Mouse (Mus musculus): Measurements from ENCODE around the gene Ccsap. TPM values are rescaled to one million over a fixed set of nuclear protein-coding genes. Genes with fewer than 3 reads are reported as not detected.

Ccsap gene
- total and polyA plus RNA-seq, 3 experiments, result 5.0 to 6.2 (median 5.4) TPM

DNA sequence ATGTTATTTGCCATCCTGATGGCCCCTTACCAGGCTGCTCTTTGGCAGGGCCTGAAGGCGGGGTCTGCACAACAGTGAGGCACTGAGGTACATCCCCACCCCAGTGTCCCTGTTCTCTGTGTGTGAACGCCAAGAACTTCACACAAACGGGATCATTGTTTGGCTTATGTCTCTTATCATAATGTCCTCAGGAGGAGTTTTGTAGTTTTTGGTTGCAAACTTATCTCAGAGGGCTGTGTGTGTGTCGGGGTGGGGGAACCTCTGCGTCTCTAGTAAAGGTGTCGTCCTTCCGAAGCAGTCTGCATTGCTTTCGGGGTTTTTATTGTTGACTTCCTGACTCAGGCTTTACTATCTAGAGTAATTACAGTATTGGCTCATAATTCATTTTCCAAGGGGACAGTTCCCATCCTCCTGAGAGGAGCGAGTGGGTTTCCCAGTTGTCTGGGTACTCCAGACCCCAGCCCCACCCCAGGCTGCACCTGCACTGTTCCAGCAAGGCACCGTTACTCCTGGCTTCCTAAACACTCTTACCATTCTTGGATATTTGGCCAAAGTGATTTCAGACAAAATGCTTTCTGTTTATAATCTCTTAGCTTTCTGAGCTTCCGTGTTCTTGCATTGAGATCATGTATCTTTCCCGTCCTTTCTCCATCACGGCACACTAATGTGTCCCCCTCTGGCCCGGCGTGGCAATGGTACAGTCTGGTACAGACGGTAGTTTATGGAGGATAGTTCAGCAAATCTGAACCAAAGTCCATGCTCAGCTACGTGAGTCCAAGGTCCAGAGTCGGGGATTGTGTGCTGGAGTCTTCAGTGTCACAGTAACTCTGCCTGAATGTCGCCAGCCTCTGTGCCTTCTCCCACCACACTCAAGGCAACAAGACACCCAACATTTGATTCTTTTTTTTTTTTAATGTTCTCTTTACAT is 40.1 kb downstream of the Ccsap start:
- TF ChIP-seq ELF1 (IDR thresholded peaks at IDR 0.05; ENCODE audit: low read depth, low read length), result no peak
- TF ChIP-seq CTCF (conservative IDR thresholded peaks at IDR 0.05 in 1 of 2, IDR thresholded peaks at IDR 0.05 in 1 of 2; ENCODE audit: low read depth in 2 of 2, low read length in 2 of 2), result no peak
- no peak for TF ChIP-seq GABPA (IDR thresholded peaks at IDR 0.05; ENCODE audit: insufficient replicate concordance, low read depth, low read length)
- TF ChIP-seq CHD1 (IDR thresholded peaks at IDR 0.05; ENCODE audit: low read depth, low read length), result no peak
- no peak overlapping the region for H3K27ac ChIP-seq (ENCODE audit: insufficient read depth, low read depth)
- no peaks in the 10 kb centered on the region for H3K4me1 ChIP-seq (ENCODE audit: control insufficient read depth in 1 of 2, insufficient read depth in 2 of 2)
- no peak overlapping the region for H3K9ac ChIP-seq (ENCODE audit: insufficient read depth, low read depth)
- H3K27me3 ChIP-seq (replicated peaks), result peaks cover 22% of the 10 kb centered on the region
- in situ Hi-C loops (cut with MboI; ENCODE audit: low pct_ligation_motif_present, low pct_unique_long_range_greater_than_20kb, low sequenced_read_pairs), result no loop called here
- dilution Hi-C loops (cut with MboI; ENCODE audit: extremely low pct_ligation_motif_present, extremely low pct_unique_long_range_greater_than_20kb, low sequenced_read_pairs), result no loop called here
- H3K79me2 ChIP-seq (replicated peaks; ENCODE audit: control insufficient read depth, extremely low read depth, insufficient read depth, poor library complexity, severe bottlenecking), result no peaks in the 10 kb centered on the region
- no peak overlapping the region for H3K4me2 ChIP-seq (ENCODE audit: insufficient read depth, low read depth, poor library complexity, severe bottlenecking)
- no peak for DNase-seq (ENCODE audit: extremely low read depth)
- peaks cover 12% of the 10 kb centered on the region for H3K9me3 ChIP-seq (replicated peaks; ENCODE audit: low read length)
- no peaks in the 10 kb centered on the region for H3K36me3 ChIP-seq (replicated peaks in 1 of 2; ENCODE audit: control insufficient read depth in 1 of 2, insufficient read depth in 1 of 2, low read length in 1 of 2)
- no peak overlapping the region for H3K4me3 ChIP-seq (replicated peaks in 1 of 3; ENCODE audit: low read depth in 2 of 3, low read length in 2 of 3, poor library complexity in 1 of 3)

DNA sequence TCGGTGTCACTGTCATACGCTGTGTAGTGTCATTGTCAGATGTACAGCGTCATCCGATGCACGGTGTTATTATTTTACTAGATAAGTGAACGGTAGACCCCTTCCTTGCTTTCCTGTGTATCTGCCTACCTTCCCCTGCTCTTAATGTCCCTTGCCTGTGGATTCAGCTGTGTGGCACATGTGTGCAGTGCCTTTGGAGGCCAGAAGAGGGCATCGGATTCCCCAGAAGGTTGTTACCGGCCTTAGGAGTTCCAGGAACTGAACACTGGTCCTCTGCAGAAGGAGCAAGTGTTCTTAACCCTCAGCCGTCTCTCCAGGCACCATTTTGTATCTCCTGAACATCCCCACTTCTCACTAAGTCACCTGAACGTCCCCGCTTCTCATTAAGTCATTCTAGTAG is 42.3 kb downstream of the Ccsap start:
- dilution Hi-C loops (cut with MboI; ENCODE audit: extremely low pct_ligation_motif_present, extremely low pct_unique_long_range_greater_than_20kb, low sequenced_read_pairs) (no loop called here), in situ Hi-C loops (cut with MboI; ENCODE audit: low pct_ligation_motif_present, low pct_unique_long_range_greater_than_20kb, low sequenced_read_pairs) (no loop called here)
- peak in 1 of 2 experiments; percentile 32; a peak in 1 of 4 replicates for TF ChIP-seq CTCF (conservative IDR thresholded peaks at IDR 0.05 in 1 of 2, IDR thresholded peaks at IDR 0.05 in 1 of 2; ENCODE audit: low read depth in 2 of 2, low read length in 2 of 2)
- TF ChIP-seq RAD21 (IDR thresholded peaks at IDR 0.05; ENCODE audit: low read depth, low read length), result no peak
- no peaks in the 10 kb centered on the region for H3K4me1 ChIP-seq (ENCODE audit: control insufficient read depth in 1 of 2, insufficient read depth in 2 of 2)
- no peak overlapping the region for H3K27ac ChIP-seq (ENCODE audit: insufficient read depth, low read depth)
- H3K9me3 ChIP-seq (replicated peaks; ENCODE audit: low read length), result peaks cover 6% of the 10 kb centered on the region
- no peaks in the 10 kb centered on the region for H3K79me2 ChIP-seq (replicated peaks; ENCODE audit: control insufficient read depth, extremely low read depth, insufficient read depth, poor library complexity, severe bottlenecking)
- no peak overlapping the region for H3K4me3 ChIP-seq (replicated peaks in 1 of 3; ENCODE audit: low read depth in 2 of 3, low read length in 2 of 3, poor library complexity in 1 of 3)
- peaks cover 24% of the 10 kb centered on the region for H3K27me3 ChIP-seq (replicated peaks)
- no peak for DNase-seq (ENCODE audit: extremely low read depth)
- no peak overlapping the region for H3K9ac ChIP-seq (ENCODE audit: insufficient read depth, low read depth)
- no peak overlapping the region for H3K4me2 ChIP-seq (ENCODE audit: insufficient read depth, low read depth, poor library complexity, severe bottlenecking)
- H3K36me3 ChIP-seq (replicated peaks in 1 of 2; ENCODE audit: control insufficient read depth in 1 of 2, insufficient read depth in 1 of 2, low read length in 1 of 2), result no peaks in the 10 kb centered on the region

DNA sequence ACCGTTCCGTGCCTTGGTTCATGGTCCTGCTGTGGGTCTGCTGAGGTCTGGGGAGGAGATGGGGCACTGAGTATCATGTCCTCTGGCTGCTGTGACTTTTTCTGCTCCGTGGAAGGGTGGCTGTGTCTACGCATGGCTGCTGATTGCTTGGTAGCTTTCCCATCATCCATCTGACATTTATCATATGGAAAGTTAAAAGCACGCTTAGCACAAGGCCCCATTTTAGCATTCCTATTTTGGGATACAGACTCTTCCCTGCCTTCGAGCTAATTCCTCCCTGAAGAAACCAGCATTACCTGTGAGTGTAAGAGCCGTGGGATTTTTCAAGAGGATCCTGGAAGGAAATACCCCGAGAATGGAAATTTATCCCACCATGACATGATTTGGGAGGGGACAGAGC is 43.1 kb downstream of the Ccsap start:
- Histone ChIP-seq H3K27ac (ENCODE audit: insufficient read depth, low read depth) (no peak overlapping the region), H3K9me3 (replicated peaks; ENCODE audit: low read length) (peaks cover 6% of the 10 kb centered on the region), H3K79me2 (replicated peaks; ENCODE audit: control insufficient read depth, extremely low read depth, insufficient read depth, poor library complexity, severe bottlenecking) (no peaks in the 10 kb centered on the region), H3K27me3 (replicated peaks) (peaks cover 24% of the 10 kb centered on the region), H3K4me1 (ENCODE audit: control insufficient read depth in 1 of 2, insufficient read depth in 2 of 2) (no peaks in the 10 kb centered on the region), H3K9ac (ENCODE audit: insufficient read depth, low read depth) (no peak overlapping the region), H3K36me3 (replicated peaks in 1 of 2; ENCODE audit: control insufficient read depth in 1 of 2, insufficient read depth in 1 of 2, low read length in 1 of 2) (no peaks in the 10 kb centered on the region), H3K4me3 (replicated peaks in 1 of 3; ENCODE audit: low read depth in 2 of 3, low read length in 2 of 3, poor library complexity in 1 of 3) (no peak overlapping the region), H3K4me2 (ENCODE audit: insufficient read depth, low read depth, poor library complexity, severe bottlenecking) (no peak overlapping the region)
- in situ Hi-C loops (cut with MboI; ENCODE audit: low pct_ligation_motif_present, low pct_unique_long_range_greater_than_20kb, low sequenced_read_pairs), result no loop called here
- no peak for DNase-seq (ENCODE audit: extremely low read depth)
- no peak for TF ChIP-seq KAT2A (IDR thresholded peaks at IDR 0.05; ENCODE audit: insufficient replicate concordance, low read length)
- no peak for TF ChIP-seq CHD1 (IDR thresholded peaks at IDR 0.05; ENCODE audit: low read depth, low read length)
- TF ChIP-seq CTCF (conservative IDR thresholded peaks at IDR 0.05 in 1 of 2, IDR thresholded peaks at IDR 0.05 in 1 of 2; ENCODE audit: low read depth in 2 of 2, low read length in 2 of 2), result no peak
- no peak for TF ChIP-seq MAX (IDR thresholded peaks at IDR 0.05; ENCODE audit: low read length)
- no peak for TF ChIP-seq POLR2AphosphoS2 (IDR thresholded peaks at IDR 0.05; ENCODE audit: low read depth, low read length)
- TF ChIP-seq MXI1 (IDR thresholded peaks at IDR 0.05; ENCODE audit: low read depth, low read length), result no peak
- no peak for TF ChIP-seq ZNF384 (IDR thresholded peaks at IDR 0.05; ENCODE audit: low read depth, low read length)
- TF ChIP-seq RCOR1 (conservative IDR thresholded peaks at IDR 0.05; ENCODE audit: low read depth, low read length), result no peak
- no peak for TF ChIP-seq SIN3A (IDR thresholded peaks at IDR 0.05; ENCODE audit: low read length)
- dilution Hi-C loops (cut with MboI; ENCODE audit: extremely low pct_ligation_motif_present, extremely low pct_unique_long_range_greater_than_20kb, low sequenced_read_pairs), result no loop called here
